Mouse (Mus musculus) forebrain, embryonic 10.5 days (tissue): ENCODE results near the gene Hrh1. TPM values are rescaled to one million over a fixed set of nuclear protein-coding genes. Genes with fewer than 3 reads are reported as not detected.

Source experiments
- DNase-seq: peaks from one replicate; pipeline ENCODE4 v3.0.0-alpha.2; 2017; ENCODE audit warnings: low spot score; ENCODE audit errors: extremely low spot score
- H3K27ac ChIP-seq: fragments of 300-500 bp; sonication (generic); 2 replicates; pipeline ENCODE4 v1.5.1; 2016; ENCODE audit warnings: mild to moderate bottlenecking
- H3K27me3 ChIP-seq: fragments of 300-500 bp; sonication (generic); 2 replicates; pipeline ENCODE4 v1.6.1; 2016; ENCODE audit warnings: mild to moderate bottlenecking; ENCODE audit not compliant: poor library complexity, severe bottlenecking
- H3K36me3 ChIP-seq: fragments of 300-500 bp; sonication (generic); replicated peaks from 2 replicates; pipeline ENCODE4 v1.6.1; 2016; ENCODE audit warnings: mild to moderate bottlenecking, moderate library complexity
- H3K4me1 ChIP-seq: fragments of 300-500 bp; sonication (generic); 2 replicates; pipeline ENCODE4 v1.6.1; 2016
- H3K4me3 ChIP-seq: fragments of 300-500 bp; sonication (generic); 2 replicates; pipeline ENCODE4 v1.5.1; 2016; ENCODE audit warnings: mild to moderate bottlenecking, moderate library complexity
- H3K9me3 ChIP-seq: fragments of 300-500 bp; sonication (generic); 2 replicates; pipeline ENCODE4 v1.6.1; 2016; ENCODE audit warnings: mild to moderate bottlenecking, moderate library complexity
- WGBS: fragments of 180-500 bp; shearing (Covaris S2); methylation state at CpG from one replicate; pipeline ENCODE4 v1.1.7; 2016; 5-methylcytosine and 5-hydroxymethylcytosine counted together
- polyA plus RNA-seq: library from polyadenylated mRNA; unstranded; fragments of >200 nt; fragmentation: Nextera tagmentation; extraction: Ambion mirVana; gene quantifications from 2 replicates; pipeline ENCODE4 v1.2.1, GENCODE M21; 2016

The Hrh1 gene
- 0.17 and 0.21 TPM in 2 replicates for polyA plus RNA-seq

DNA sequence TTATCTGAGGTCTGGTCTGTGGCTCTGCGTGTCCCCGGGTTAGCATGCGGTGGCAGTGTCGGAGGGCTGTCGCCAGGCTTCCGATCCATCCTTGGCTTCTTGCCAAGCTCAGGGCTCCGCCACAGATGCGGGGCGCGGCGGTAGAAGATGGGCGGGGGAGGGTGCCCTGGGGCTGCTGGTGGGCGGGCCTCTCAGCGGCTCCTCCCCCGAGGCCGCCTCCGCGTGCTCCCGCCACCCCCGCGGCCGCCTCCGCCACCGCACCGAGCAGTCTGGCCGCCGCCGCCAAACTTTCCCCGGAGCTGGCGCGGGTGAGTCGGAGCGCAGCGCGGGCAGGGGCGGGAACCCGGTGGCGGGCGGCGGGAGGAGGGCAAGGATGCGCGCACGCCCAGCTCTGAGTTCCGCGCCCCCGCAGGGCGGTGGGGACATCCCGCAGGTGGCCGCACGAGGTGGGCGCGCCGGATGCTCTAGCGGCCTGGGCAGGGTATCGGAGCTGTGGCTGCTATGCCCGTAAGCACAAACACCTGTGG, at the start of gene Hrh1:
Hrh1 (plus strand) TSS at position 246 of the 527 bp plus-strand sequence.
- H3K4me1 ChIP-seq: peaks cover 23% of the 10 kb centered on the region
- WGBS: under 1% methylated on average over 56 of the region's 56 CpGs
- H3K9me3 ChIP-seq: no peaks in the 10 kb centered on the region
- H3K27me3 ChIP-seq: peaks cover 71% of the 10 kb centered on the region
- peak; percentile 53 for DNase-seq
- peak within 1 kb of the TSS; percentile 75 for H3K27ac ChIP-seq
- no peaks in the 10 kb centered on the region for H3K36me3 ChIP-seq
- H3K4me3 ChIP-seq: peak within 1 kb of the TSS; percentile 72

DNA sequence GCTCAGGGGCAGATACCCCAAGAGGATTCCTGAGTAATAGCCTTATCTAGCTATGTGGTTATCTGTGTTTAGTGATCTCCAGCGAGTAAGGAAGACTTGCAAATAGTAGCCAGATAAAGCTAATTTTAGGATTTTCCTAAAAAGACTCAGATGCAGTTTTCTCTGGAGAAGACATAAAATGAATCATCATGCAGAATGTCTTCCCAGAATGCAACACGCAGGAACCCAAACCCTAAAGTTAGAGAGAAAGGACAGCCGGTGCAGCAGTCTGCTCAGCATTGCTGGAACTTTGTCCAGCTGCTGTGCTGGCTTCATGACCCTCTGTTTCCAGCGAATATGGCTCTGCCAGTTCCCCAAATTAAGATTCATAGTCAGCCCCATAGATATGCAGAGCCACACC, 43.1 kb upstream of the Hrh1 start:
- Histone ChIP-seq H3K9me3 (no peaks in the 10 kb centered on the region), H3K27me3 (no peaks in the 10 kb centered on the region), H3K36me3 (no peaks in the 10 kb centered on the region), H3K4me3 (no peak overlapping the region), H3K27ac (no peak overlapping the region), H3K4me1 (0 out of 2 replicates have a peak, but pooled peaks cover 4% of the 10 kb centered on the region)
- whole genome bisulfite sequencing: 86% methylated on average over 4 of the region's 4 CpGs
- no peak for DNase-seq

DNA sequence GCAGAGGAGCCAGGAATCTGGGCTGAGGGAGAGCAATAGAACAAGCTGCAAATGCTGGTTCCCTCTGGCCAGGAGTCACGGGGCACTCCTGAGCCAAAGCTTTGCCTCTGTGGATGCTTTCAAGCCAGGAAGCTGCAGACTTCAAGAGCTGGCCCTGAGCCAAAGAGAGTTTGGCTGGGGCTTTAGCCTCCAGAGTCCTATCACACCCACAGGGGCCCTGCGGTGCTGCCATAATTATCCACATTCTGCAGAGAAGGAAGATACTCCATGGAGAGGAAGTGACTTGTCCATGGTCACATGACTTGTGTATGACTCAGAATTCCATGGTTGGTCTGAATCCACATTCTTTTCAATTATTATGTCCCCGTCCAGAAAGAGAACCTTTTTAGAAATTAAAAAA, 39.6 kb upstream of the Hrh1 start:
- H3K9me3 ChIP-seq: no peaks in the 10 kb centered on the region
- 0 out of 2 replicates have a peak, but pooled peaks cover 4% of the 10 kb centered on the region for H3K4me1 ChIP-seq
- DNase-seq: no peak
- H3K27me3 ChIP-seq: no peaks in the 10 kb centered on the region
- no peak overlapping the region for H3K27ac ChIP-seq
- 84% methylated on average over 3 of the region's 3 CpGs for WGBS
- no peaks in the 10 kb centered on the region for H3K36me3 ChIP-seq
- no peak overlapping the region for H3K4me3 ChIP-seq

DNA sequence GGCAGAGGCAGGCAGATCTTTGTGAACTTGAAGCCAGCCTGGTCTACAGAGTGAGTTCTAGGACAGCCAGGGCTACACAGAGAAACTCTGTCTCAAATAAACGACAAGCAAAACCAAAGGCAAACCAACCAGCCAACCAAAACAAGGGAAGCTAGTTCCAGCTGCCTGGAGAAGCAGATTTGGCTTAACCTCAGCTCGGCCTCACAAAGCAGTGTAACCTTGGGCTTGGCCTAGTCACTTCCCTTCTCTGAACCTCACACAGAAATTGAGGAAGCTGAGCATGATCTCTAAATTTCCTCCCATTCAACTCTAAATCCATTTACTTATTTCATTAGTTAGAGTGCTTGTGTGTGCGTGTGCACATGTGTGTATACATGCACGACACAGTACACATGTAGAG, 35.4 kb upstream of the Hrh1 start:
- Histone ChIP-seq H3K9me3 (no peaks in the 10 kb centered on the region), H3K27me3 (no peaks in the 10 kb centered on the region), H3K36me3 (no peaks in the 10 kb centered on the region), H3K4me3 (no peak overlapping the region), H3K27ac (no peak overlapping the region), H3K4me1 (no peaks in the 10 kb centered on the region)
- DNase-seq: no peak
- WGBS: 78% methylated on average over 4 of the region's 4 CpGs

DNA sequence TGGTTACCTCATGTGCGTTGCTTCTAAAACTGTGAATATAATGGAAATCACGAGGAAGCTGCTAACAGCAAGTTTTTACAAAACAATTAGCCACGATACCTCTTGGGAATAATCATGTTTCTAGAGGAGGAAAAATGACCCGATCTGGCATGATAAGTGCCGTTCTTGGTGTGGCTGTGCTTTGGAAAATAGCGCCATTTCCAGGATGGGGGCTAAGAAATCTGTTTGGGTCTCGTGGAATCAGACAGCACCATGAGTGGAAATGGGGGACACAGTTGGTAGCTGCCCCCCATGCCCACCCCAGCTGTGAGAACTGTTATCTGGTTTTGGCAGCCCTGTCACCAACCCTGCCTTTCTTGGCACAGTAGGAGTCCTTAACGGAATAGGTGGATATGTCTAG, 34.0 kb upstream of the Hrh1 start:
- Histone ChIP-seq H3K9me3 (no peaks in the 10 kb centered on the region), H3K27me3 (no peaks in the 10 kb centered on the region), H3K36me3 (no peaks in the 10 kb centered on the region), H3K4me1 (no peaks in the 10 kb centered on the region), H3K27ac (no peak overlapping the region), H3K4me3 (no peak overlapping the region)
- WGBS: 90% methylated on average over 8 of the region's 8 CpGs
- no peak for DNase-seq

DNA sequence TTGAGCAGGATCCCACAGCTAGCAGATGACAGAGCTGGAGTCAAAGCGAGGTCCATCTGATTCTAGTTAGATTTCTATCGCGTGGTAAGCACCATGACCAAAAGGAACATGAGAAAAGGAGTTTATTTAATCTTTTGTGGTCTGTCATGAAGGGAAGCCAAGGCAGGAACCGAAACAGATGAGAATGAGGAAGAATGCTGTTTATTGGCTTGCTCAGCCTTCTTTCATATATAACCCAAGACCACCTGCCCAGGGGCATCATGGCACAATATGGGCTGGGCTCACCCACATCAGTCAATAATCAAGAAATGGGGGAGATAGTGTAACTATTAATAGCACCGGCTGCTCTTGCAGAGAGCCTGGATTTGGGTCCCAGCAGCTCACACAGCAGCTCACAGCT, 33.0 kb upstream of the Hrh1 start:
- Histone ChIP-seq H3K4me1 (no peaks in the 10 kb centered on the region), H3K27ac (no peak overlapping the region), H3K4me3 (no peak overlapping the region), H3K27me3 (no peaks in the 10 kb centered on the region), H3K9me3 (no peaks in the 10 kb centered on the region), H3K36me3 (no peaks in the 10 kb centered on the region)
- no peak for DNase-seq
- 89% methylated on average over 5 of the region's 5 CpGs for WGBS

DNA sequence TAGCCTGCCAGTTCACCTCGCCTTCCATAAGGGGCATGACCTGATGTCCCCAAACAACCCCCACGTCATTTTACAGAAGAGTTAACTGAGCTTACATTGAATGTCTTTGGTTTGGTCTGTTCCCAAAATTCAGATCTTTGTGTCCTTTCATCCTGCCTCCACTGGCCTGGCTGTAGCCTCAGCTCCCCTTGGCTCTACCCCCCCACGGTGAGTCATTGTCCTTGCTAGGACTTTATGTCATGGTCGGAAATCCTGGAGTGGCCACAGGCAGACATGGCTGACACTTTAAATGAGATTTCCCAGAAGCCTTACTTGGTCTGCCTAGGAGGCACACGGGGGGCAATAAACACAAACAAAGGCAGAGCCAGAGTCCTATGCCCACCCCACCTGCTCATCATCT, 31.5 kb upstream of the Hrh1 start:
- Histone ChIP-seq H3K4me1 (no peaks in the 10 kb centered on the region), H3K27ac (no peak overlapping the region), H3K36me3 (no peaks in the 10 kb centered on the region), H3K27me3 (no peaks in the 10 kb centered on the region), H3K4me3 (no peak overlapping the region), H3K9me3 (no peaks in the 10 kb centered on the region)
- no peak for DNase-seq
- WGBS: 76% methylated on average over 5 of the region's 5 CpGs

DNA sequence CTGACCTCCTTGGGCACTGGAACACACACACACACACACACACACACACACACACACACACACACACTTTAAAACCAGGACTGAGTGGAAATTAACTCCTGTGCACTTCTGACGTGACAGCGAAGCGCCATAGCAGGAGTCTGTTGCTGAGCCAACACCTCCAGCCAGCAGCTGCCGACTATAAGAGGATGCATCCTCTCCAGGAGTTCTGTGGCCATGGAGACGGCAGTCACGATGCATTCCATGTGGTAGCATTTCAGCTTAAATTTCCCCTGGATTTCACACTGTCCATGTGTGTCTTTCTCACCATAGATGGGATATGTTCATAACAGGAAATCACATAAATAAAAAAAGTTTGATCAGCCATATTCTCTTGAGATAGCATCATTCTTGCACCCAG, 30.1 kb upstream of the Hrh1 start:
- no peaks in the 10 kb centered on the region for H3K4me1 ChIP-seq
- 79% methylated on average over 6 of the region's 6 CpGs for WGBS
- H3K9me3 ChIP-seq: no peaks in the 10 kb centered on the region
- H3K4me3 ChIP-seq: no peak overlapping the region
- H3K27ac ChIP-seq: no peak overlapping the region
- no peaks in the 10 kb centered on the region for H3K27me3 ChIP-seq
- H3K36me3 ChIP-seq: no peaks in the 10 kb centered on the region
- no peak for DNase-seq

DNA sequence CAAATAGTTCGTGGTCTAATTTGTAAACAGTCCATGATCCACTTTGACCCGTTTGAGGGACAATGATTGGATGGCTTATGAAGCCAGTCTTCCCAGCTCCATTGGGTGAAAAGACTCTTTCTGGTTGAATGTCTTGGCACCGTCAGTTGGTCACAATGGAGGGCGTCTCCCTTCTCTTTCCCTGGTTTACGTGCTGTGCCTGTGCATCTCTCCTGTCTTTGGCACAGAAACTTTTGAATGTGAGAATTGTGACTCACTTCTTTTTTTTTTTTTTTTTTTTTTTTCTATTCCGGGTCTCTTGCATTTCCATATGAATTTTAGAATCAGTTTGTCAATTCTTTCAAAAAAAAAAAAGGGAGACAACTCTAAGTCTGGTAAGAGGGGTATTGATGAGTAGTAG, 29.5 kb upstream of the Hrh1 start:
- DNase-seq: no peak
- no peaks in the 10 kb centered on the region for H3K4me1 ChIP-seq
- no peaks in the 10 kb centered on the region for H3K9me3 ChIP-seq
- H3K4me3 ChIP-seq: no peak overlapping the region
- H3K36me3 ChIP-seq: no peaks in the 10 kb centered on the region
- 82% methylated on average over 6 of the region's 6 CpGs for WGBS
- H3K27ac ChIP-seq: no peak overlapping the region
- H3K27me3 ChIP-seq: no peaks in the 10 kb centered on the region

DNA sequence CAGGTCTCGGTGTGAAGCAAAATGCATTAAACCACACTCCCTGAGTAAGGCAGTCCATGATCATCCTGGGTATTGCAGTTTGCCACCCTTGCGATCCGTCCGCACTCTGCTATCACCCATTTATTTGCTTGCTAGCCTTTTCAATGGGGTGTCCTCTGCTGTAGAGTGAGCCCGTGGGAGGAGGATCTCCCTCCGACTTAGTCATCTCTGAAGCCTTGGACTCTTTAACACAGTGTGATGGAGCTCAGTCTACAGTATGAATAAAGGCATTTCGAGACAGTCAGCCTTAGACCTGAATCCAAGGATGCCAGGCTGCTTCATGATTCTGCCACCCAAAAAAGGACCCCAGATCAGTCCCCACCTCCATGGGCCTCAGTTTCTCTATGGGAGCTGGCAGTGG, 25.0 kb upstream of the Hrh1 start:
- 93% methylated on average over 7 of the region's 7 CpGs for WGBS
- Histone ChIP-seq H3K27me3 (no peaks in the 10 kb centered on the region), H3K4me3 (no peak overlapping the region), H3K9me3 (peaks cover 4% of the 10 kb centered on the region; the same call in 1 of the 2 replicates), H3K27ac (no peak overlapping the region), H3K4me1 (no peaks in the 10 kb centered on the region), H3K36me3 (no peaks in the 10 kb centered on the region)
- no peak for DNase-seq

DNA sequence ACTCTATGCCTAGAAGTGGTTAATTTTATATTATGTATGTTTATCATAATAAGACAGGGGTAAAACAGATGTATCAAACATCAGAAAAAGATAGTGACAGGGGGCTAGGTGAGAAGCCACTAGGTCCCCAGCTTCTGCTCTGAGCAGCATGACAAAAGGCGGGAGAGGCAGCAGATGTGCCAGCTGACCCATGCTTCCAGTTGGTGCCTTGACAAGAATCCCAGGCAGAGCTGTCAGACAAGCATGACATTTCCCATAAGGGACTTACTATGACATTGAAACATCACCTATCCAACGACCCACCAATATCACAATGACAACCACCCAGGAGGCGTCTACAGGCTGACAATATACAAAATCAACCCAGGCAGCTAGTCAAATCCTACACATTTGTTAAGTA, 16.9 kb upstream of the Hrh1 start:
- Histone ChIP-seq H3K4me1 (no peaks in the 10 kb centered on the region), H3K27me3 (no peaks in the 10 kb centered on the region), H3K27ac (no peak overlapping the region), H3K36me3 (no peaks in the 10 kb centered on the region), H3K9me3 (peaks cover 4% of the 10 kb centered on the region; the same call in 1 of the 2 replicates), H3K4me3 (no peak overlapping the region)
- DNase-seq: no peak
- 80% methylated on average over 3 of the region's 3 CpGs for WGBS

DNA sequence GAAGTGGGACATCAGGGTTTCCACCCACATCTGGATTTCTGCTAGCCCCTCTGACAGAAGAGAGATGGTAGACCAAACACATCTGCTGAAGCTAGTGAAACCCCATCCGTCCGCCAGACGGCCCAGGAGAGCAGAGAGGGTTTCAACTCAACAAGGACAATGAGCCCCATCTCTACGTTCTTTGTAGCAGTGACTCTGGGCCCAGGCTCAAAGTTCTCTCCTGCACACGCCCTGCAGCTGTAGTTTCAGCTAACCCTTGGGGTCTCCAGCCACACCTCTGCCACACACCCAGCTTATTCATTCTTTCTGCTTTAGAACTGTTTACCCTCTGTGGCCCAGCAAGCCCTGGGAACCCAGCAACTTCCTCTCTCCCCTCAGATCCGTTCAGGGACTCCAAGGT, 10.4 kb upstream of the Hrh1 start:
- WGBS: 86% methylated on average over 6 of the region's 6 CpGs
- Histone ChIP-seq H3K27me3 (0 out of 2 replicates have a peak, but pooled peaks cover 4% of the 10 kb centered on the region), H3K4me3 (no peak overlapping the region), H3K36me3 (no peaks in the 10 kb centered on the region), H3K9me3 (no peaks in the 10 kb centered on the region), H3K4me1 (no peaks in the 10 kb centered on the region), H3K27ac (no peak overlapping the region)
- DNase-seq: no peak

DNA sequence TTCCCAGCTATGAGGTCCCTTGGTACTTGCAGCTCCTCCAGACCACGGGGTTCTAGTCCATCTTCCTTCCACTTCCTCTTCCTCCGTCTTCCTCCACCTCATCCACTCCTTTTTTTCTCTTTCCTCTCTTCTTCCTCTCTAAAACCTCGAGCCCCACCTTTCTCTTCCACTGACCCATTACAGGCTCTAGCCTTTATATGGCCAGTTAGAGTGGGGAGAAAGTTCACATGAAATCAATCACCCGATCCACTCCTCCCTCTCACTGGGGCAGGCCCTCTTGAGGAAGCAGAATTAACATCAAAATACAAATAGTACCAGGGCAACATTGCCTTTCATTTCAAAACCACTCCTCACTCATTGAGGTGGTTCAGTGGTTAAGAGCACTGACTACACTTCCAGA, 9.9 kb upstream of the Hrh1 start:
- no peaks in the 10 kb centered on the region for H3K4me1 ChIP-seq
- DNase-seq: no peak
- H3K9me3 ChIP-seq: no peaks in the 10 kb centered on the region
- WGBS: 83% methylated on average over 4 of the region's 4 CpGs
- H3K27me3 ChIP-seq: 0 out of 2 replicates have a peak, but pooled peaks cover 4% of the 10 kb centered on the region
- no peak overlapping the region for H3K4me3 ChIP-seq
- no peak overlapping the region for H3K27ac ChIP-seq
- H3K36me3 ChIP-seq: no peaks in the 10 kb centered on the region

DNA sequence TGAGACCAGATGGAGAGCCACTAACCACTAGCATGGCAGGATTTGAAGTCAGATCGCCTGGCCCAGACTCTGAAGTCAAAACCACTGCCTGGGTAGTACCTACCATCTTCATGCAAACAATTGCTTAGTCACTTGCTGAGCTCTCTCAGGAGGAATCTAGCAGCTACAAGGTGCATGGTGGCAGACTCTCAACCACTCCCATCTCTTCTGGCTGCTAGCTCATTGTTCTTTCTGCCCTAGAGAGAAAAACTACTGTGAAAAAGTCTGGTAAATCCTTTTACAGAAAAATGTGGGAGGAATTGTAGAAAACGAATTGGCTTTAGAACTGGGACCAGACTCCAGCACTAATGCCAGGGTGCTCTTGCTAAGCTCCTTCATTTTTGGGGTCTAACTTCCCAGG, 7.6 kb upstream of the Hrh1 start:
- H3K4me1 ChIP-seq: no peaks in the 10 kb centered on the region
- H3K4me3 ChIP-seq: no peak overlapping the region
- no peaks in the 10 kb centered on the region for H3K9me3 ChIP-seq
- 73% methylated on average over 2 of the region's 2 CpGs for WGBS
- H3K27me3 ChIP-seq: peaks cover 11% of the 10 kb centered on the region
- no peak for DNase-seq
- H3K36me3 ChIP-seq: no peaks in the 10 kb centered on the region
- H3K27ac ChIP-seq: no peak overlapping the region
